Mouse (Mus musculus): ENCODE results near the gene Ltbp3. TPM values are rescaled to one million over a fixed set of nuclear protein-coding genes. Genes with fewer than 3 reads are reported as not detected.

Gene Ltbp3
- polyA plus RNA-seq, 1 experiment = 11.4 TPM

- H3K4me1 ChIP-seq (ENCODE audit: control insufficient read depth, insufficient read depth, low read length) = peaks cover 38% of the 10 kb centered on the region
- H3K27ac ChIP-seq (ENCODE audit: insufficient read depth, low read depth, low read length) = peak overlapping the region; percentile 98
- peak overlapping the region; percentile 75 for H3K4me3 ChIP-seq (ENCODE audit: insufficient read depth, low read length)
- TF ChIP-seq CTCF (IDR thresholded peaks at IDR 0.05; ENCODE audit: low read depth, low read length) = no peak
- peak; percentile 19; the same call in 1 of the 2 replicates for TF ChIP-seq POLR2A (IDR thresholded peaks at IDR 0.05; ENCODE audit: borderline replicate concordance, low read depth, low read length)
Measured at GRCm38 (mm10) chr19:5803041-5803880, 62.6 kb downstream of the Ltbp3 start.

GRCm38 (mm10) chr19:5803881-5804279 lies 63.2 kb downstream of the Ltbp3 start:
- TF ChIP-seq POLR2A (IDR thresholded peaks at IDR 0.05; ENCODE audit: borderline replicate concordance, low read depth, low read length) (no peak), CTCF (IDR thresholded peaks at IDR 0.05; ENCODE audit: low read depth, low read length) (no peak)
- Histone ChIP-seq H3K27ac (ENCODE audit: insufficient read depth, low read depth, low read length) (peak overlapping the region; percentile 98), H3K4me1 (ENCODE audit: control insufficient read depth, insufficient read depth, low read length) (peaks cover 45% of the 10 kb centered on the region), H3K4me3 (ENCODE audit: insufficient read depth, low read length) (peak overlapping the region; percentile 56)

GRCm38 (mm10) chr19:5804371-5804899 lies 63.7 kb downstream of the Ltbp3 start:
- Histone ChIP-seq H3K4me1 (ENCODE audit: control insufficient read depth, insufficient read depth, low read length) (peaks cover 49% of the 10 kb centered on the region), H3K27ac (ENCODE audit: insufficient read depth, low read depth, low read length) (peak overlapping the region; percentile 98), H3K4me3 (ENCODE audit: insufficient read depth, low read length) (peak overlapping the region; percentile 56)
- no peak for TF ChIP-seq CTCF (IDR thresholded peaks at IDR 0.05; ENCODE audit: low read depth, low read length)

GRCm38 (mm10) chr19:5806051-5806808 lies 65.5 kb downstream of the Ltbp3 start:
- H3K4me1 ChIP-seq (ENCODE audit: control insufficient read depth, insufficient read depth, low read length) = peaks cover 64% of the 10 kb centered on the region
- TF ChIP-seq CTCF (IDR thresholded peaks at IDR 0.05; ENCODE audit: low read depth, low read length) = no peak
- no peak for TF ChIP-seq POLR2A (IDR thresholded peaks at IDR 0.05; ENCODE audit: borderline replicate concordance, low read depth, low read length)
- H3K4me3 ChIP-seq (ENCODE audit: insufficient read depth, low read length) = peak overlapping the region; percentile 22
- peak overlapping the region; percentile 98 for H3K27ac ChIP-seq (ENCODE audit: insufficient read depth, low read depth, low read length)

- H3K4me3 ChIP-seq (ENCODE audit: insufficient read depth, low read length) = 0 out of 2 replicates have a peak overlapping the region, but pooled peaks have one; percentile 1
- H3K4me1 ChIP-seq (ENCODE audit: control insufficient read depth, insufficient read depth, low read length) = peaks cover 69% of the 10 kb centered on the region
Measured at GRCm38 (mm10) chr19:5806809-5807205, 66.1 kb downstream of the Ltbp3 start.

GRCm38 (mm10) chr19:5807740-5808139 lies 67.0 kb downstream of the Ltbp3 start:
- H3K4me1 ChIP-seq (ENCODE audit: control insufficient read depth, insufficient read depth, low read length) = peaks cover 76% of the 10 kb centered on the region
- TF ChIP-seq CTCF (IDR thresholded peaks at IDR 0.05; ENCODE audit: low read depth, low read length) (no peak), POLR2A (IDR thresholded peaks at IDR 0.05; ENCODE audit: borderline replicate concordance, low read depth, low read length) (no peak)
- no peak overlapping the region for H3K4me3 ChIP-seq (ENCODE audit: insufficient read depth, low read length)
- peak overlapping the region; percentile 98 for H3K27ac ChIP-seq (ENCODE audit: insufficient read depth, low read depth, low read length)

More at GRCm38 (mm10) chr19:5806809-5807205, 66.1 kb downstream of the Ltbp3 start:
- peak overlapping the region; percentile 98 for H3K27ac ChIP-seq (ENCODE audit: insufficient read depth, low read depth, low read length)
- no peak for TF ChIP-seq POLR2A (IDR thresholded peaks at IDR 0.05; ENCODE audit: borderline replicate concordance, low read depth, low read length)
- TF ChIP-seq CTCF (IDR thresholded peaks at IDR 0.05; ENCODE audit: low read depth, low read length) = no peak

Other genes starting within 250 kb of the Ltbp3 start
- gene 1700020D05Rik, start 237.1 kb upstream of the Ltbp3 start, polyA plus RNA-seq (2012; ENCODE audit: insufficient read depth, insufficient read length, missing spikeins) = 5.1 and 7.7 TPM in 2 replicates
- gene Snx32, start 230.4 kb upstream of the Ltbp3 start, polyA plus RNA-seq (2012; ENCODE audit: insufficient read depth, insufficient read length, missing spikeins) = 34.1 and 43.8 TPM in 2 replicates
- not detected in 2 replicates for gene Ovol1, start 180.3 kb upstream of the Ltbp3 start, polyA plus RNA-seq (2012; ENCODE audit: insufficient read depth, insufficient read length, missing spikeins)
- gene Ap5b1, start 172.9 kb upstream of the Ltbp3 start, polyA plus RNA-seq (2012; ENCODE audit: insufficient read depth, insufficient read length, missing spikeins) = 13.5 and 14.4 TPM in 2 replicates
- 82.4 and 102 TPM in 2 replicates for gene Rnaseh2c, start 139.0 kb upstream of the Ltbp3 start, polyA plus RNA-seq (2012; ENCODE audit: insufficient read depth, insufficient read length, missing spikeins)
- gene Kat5, start 130.7 kb upstream of the Ltbp3 start, polyA plus RNA-seq (2012; ENCODE audit: insufficient read depth, insufficient read length, missing spikeins) = 56.1 and 56.6 TPM in 2 replicates
- 77.1 and 93.4 TPM in 2 replicates for gene Rela, start 103.4 kb upstream of the Ltbp3 start, polyA plus RNA-seq (2012; ENCODE audit: insufficient read depth, insufficient read length, missing spikeins)
- 93.4 and 117 TPM in 2 replicates for gene Sipa1, start 77.2 kb upstream of the Ltbp3 start, polyA plus RNA-seq (2012; ENCODE audit: insufficient read depth, insufficient read length, missing spikeins)
- gene Map3k11, start 52.2 kb upstream of the Ltbp3 start, polyA plus RNA-seq (2012; ENCODE audit: insufficient read depth, insufficient read length, missing spikeins) = 79.9 and 99.1 TPM in 2 replicates
- gene Pcnx3, start 52.0 kb upstream of the Ltbp3 start, polyA plus RNA-seq (2012; ENCODE audit: insufficient read depth, insufficient read length, missing spikeins) = 43.3 and 54.9 TPM in 2 replicates
- not detected in 2 replicates for gene Kcnk7, start 36.5 kb upstream of the Ltbp3 start, polyA plus RNA-seq (2012; ENCODE audit: insufficient read depth, insufficient read length, missing spikeins)
- gene Ehbp1l1, start 14.6 kb upstream of the Ltbp3 start, polyA plus RNA-seq (2012; ENCODE audit: insufficient read depth, insufficient read length, missing spikeins) = 123 and 125 TPM in 2 replicates
- gene Fam89b, start 11.3 kb upstream of the Ltbp3 start, polyA plus RNA-seq (2012; ENCODE audit: insufficient read depth, insufficient read length, missing spikeins) = 167 and 176 TPM in 2 replicates
- gene Scyl1, start 30.5 kb downstream of the Ltbp3 start, polyA plus RNA-seq (2012; ENCODE audit: insufficient read depth, insufficient read length, missing spikeins) = 46.7 and 48.3 TPM in 2 replicates
- gene Frmd8, start 134.4 kb downstream of the Ltbp3 start, polyA plus RNA-seq (2012; ENCODE audit: insufficient read depth, insufficient read length, missing spikeins) = 24.6 and 25.2 TPM in 2 replicates
- gene Slc25a45, start 136.9 kb downstream of the Ltbp3 start, polyA plus RNA-seq (2012; ENCODE audit: insufficient read depth, insufficient read length, missing spikeins) = 74.2 and 78.0 TPM in 2 replicates
- 0.61 and 0.70 TPM in 2 replicates for gene Tigd3, start 153.2 kb downstream of the Ltbp3 start, polyA plus RNA-seq (2012; ENCODE audit: insufficient read depth, insufficient read length, missing spikeins)
- gene Dpf2, start 172.1 kb downstream of the Ltbp3 start, polyA plus RNA-seq (2012; ENCODE audit: insufficient read depth, insufficient read length, missing spikeins) = 69.3 and 75.2 TPM in 2 replicates
- 2.5 and 2.6 TPM in 2 replicates for gene Cdc42ep2, start 183.9 kb downstream of the Ltbp3 start, polyA plus RNA-seq (2012; ENCODE audit: insufficient read depth, insufficient read length, missing spikeins)
- 24.7 and 24.8 TPM in 2 replicates for gene Pola2, start 223.3 kb downstream of the Ltbp3 start, polyA plus RNA-seq (2012; ENCODE audit: insufficient read depth, insufficient read length, missing spikeins)
- gene Slc22a20, start 245.2 kb downstream of the Ltbp3 start, polyA plus RNA-seq (2012; ENCODE audit: insufficient read depth, insufficient read length, missing spikeins) = not detected in 2 replicates

Data from bone marrow macrophage, adult 2 months (primary cell).